Mouse (Mus musculus): ENCODE results near the gene Gm20671.
"Not testable (repeated sequence)": the region's sequence is repeated elsewhere in the genome, so short reads cannot be mapped to it uniquely, and the experiment has no call there.

The Gm20671 gene

GRCm38 (mm10) chr5:32740138-32740537, 86.8 kb downstream of the Gm20671 start:
- DNase-seq (ENCODE audit: extremely low spot score, low read depth, low spot score): no peak

- DNase-seq (ENCODE audit: extremely low spot score, low read depth, low spot score): not testable (repeated sequence)
These were observed 90.1 kb downstream of the Gm20671 start for GRCm38 (mm10) chr5:32736770-32737169.

- no peak for DNase-seq (ENCODE audit: extremely low spot score, low read depth, low spot score)
These were observed 91.1 kb downstream of the Gm20671 start for GRCm38 (mm10) chr5:32735779-32736178.

- DNase-seq (ENCODE audit: extremely low spot score, low read depth, low spot score): not testable (repeated sequence)
These were observed 93.0 kb downstream of the Gm20671 start for GRCm38 (mm10) chr5:32733892-32734291.

- DNase-seq (ENCODE audit: extremely low spot score, low read depth, low spot score): no peak
These were observed 98.1 kb downstream of the Gm20671 start for GRCm38 (mm10) chr5:32728851-32729250.

GRCm38 (mm10) chr5:32728300-32728699, 98.6 kb downstream of the Gm20671 start:
- DNase-seq (ENCODE audit: extremely low spot score, low read depth, low spot score): no peak

GRCm38 (mm10) chr5:32725397-32725796, 101.5 kb downstream of the Gm20671 start:
- DNase-seq (ENCODE audit: extremely low spot score, low read depth, low spot score): not testable (repeated sequence)

GRCm38 (mm10) chr5:32723981-32724380, 102.9 kb downstream of the Gm20671 start:
- DNase-seq (ENCODE audit: extremely low spot score, low read depth, low spot score): no peak

- not testable (repeated sequence) for DNase-seq (ENCODE audit: extremely low spot score, low read depth, low spot score)
These were observed 104.2 kb downstream of the Gm20671 start for GRCm38 (mm10) chr5:32722711-32723110.

GRCm38 (mm10) chr5:32722263-32722662, 104.6 kb downstream of the Gm20671 start:
- DNase-seq (ENCODE audit: extremely low spot score, low read depth, low spot score): no peak

- no peak for DNase-seq (ENCODE audit: extremely low spot score, low read depth, low spot score)
These were observed 105.6 kb downstream of the Gm20671 start for GRCm38 (mm10) chr5:32721316-32721715.

GRCm38 (mm10) chr5:32720416-32720815, 106.5 kb downstream of the Gm20671 start:
- no peak for DNase-seq (ENCODE audit: extremely low spot score, low read depth, low spot score)

- DNase-seq (ENCODE audit: extremely low spot score, low read depth, low spot score): no peak
These were observed 108.0 kb downstream of the Gm20671 start for GRCm38 (mm10) chr5:32718916-32719315.

- DNase-seq (ENCODE audit: extremely low spot score, low read depth, low spot score): no peak
These were observed 109.2 kb downstream of the Gm20671 start for GRCm38 (mm10) chr5:32717726-32718125.

- DNase-seq (ENCODE audit: extremely low spot score, low read depth, low spot score): peak; percentile 98
These were observed 113.0 kb downstream of the Gm20671 start for GRCm38 (mm10) chr5:32713703-32714467.

- DNase-seq (ENCODE audit: extremely low spot score, low read depth, low spot score): peak; percentile 63
These were observed 113.7 kb downstream of the Gm20671 start for GRCm38 (mm10) chr5:32713042-32713702.

- no peak for DNase-seq (ENCODE audit: extremely low spot score, low read depth, low spot score)
These were observed 114.5 kb downstream of the Gm20671 start for GRCm38 (mm10) chr5:32712221-32713041.

GRCm38 (mm10) chr5:32711485-32711884, 115.4 kb downstream of the Gm20671 start:
- no peak for DNase-seq (ENCODE audit: extremely low spot score, low read depth, low spot score)

GRCm38 (mm10) chr5:32706226-32706780, 120.6 kb downstream of the Gm20671 start:
- DNase-seq (ENCODE audit: extremely low spot score, low read depth, low spot score): no peak

- no peak for DNase-seq (ENCODE audit: extremely low spot score, low read depth, low spot score)
These were observed 129.6 kb downstream of the Gm20671 start for GRCm38 (mm10) chr5:32697208-32697867.

GRCm38 (mm10) chr5:32693411-32693810, 133.5 kb downstream of the Gm20671 start:
- DNase-seq (ENCODE audit: extremely low spot score, low read depth, low spot score): no peak

Data from hindlimb bud, embryonic 11.5 days (tissue).